Mouse (Mus musculus): Measurements from ENCODE around the gene Thbs3.

- TF ChIP-seq ZC3H11A (IDR thresholded peaks at IDR 0.05; ENCODE audit: borderline replicate concordance, low read depth, low read length) (no peak), ZNF384 (IDR thresholded peaks at IDR 0.05; ENCODE audit: low read depth, low read length) (no peak), MAFK (IDR thresholded peaks at IDR 0.05; ENCODE audit: insufficient read depth, low read depth, low read length) (no peak)
Observed at GRCm38 (mm10) chr3:89226361-89226760, 11.4 kb downstream of the Thbs3 start.
